Mouse (Mus musculus) E14TG2a.4 (cell line): Measurements from ENCODE around the gene Treml2.

Experiments used
- CTCF ChIP-seq: conservative IDR thresholded peaks from 2 replicates; pipeline ENCODE4 v1.5.1; 2014; ENCODE audit warnings: low read length
- NANOG ChIP-seq: IDR thresholded peaks from 2 replicates; pipeline ENCODE4 v1.6.1; 2014; ENCODE audit warnings: borderline replicate concordance, low read length, mixed read lengths
- POU5F1 ChIP-seq: IDR thresholded peaks from 2 replicates; pipeline ENCODE4 v1.6.1; 2014; ENCODE audit warnings: low read length, borderline replicate concordance

- no peak for TF ChIP-seq CTCF
- TF ChIP-seq NANOG = no peak
- TF ChIP-seq POU5F1 = no peak
These were observed 25.2 kb upstream of the Treml2 start for GRCm38 (mm10) chr17:48274098-48274497.
